Mouse (Mus musculus) heart, embryonic 14.5 days (tissue): ENCODE results near the gene Glod4. TPM values are rescaled to one million over a fixed set of nuclear protein-coding genes. Genes with fewer than 3 reads are reported as not detected.
"Not testable (repeated sequence)": the region's sequence is repeated elsewhere in the genome, so short reads cannot be mapped to it uniquely, and the experiment has no call there.

Source experiments
- ATAC-seq: fragments of 200-750 bp; cut with Nextera tagmentation; 2 replicates; pipeline ENCODE4 v1.8.0; 2017; ENCODE audit warnings: low read depth, moderate TSS enrichment; ENCODE audit not compliant: insufficient number of reproducible peaks, insufficient read depth, low FRiP score
- H3K27ac ChIP-seq, 2 experiments: fragments of 200-500 bp in 1 of 2; fragments of 300-500 bp in 1 of 2; sonication (generic) in 1 of 2; replicated peaks in 1 of 2; 2 replicates each; pipeline ENCODE4 v1.5.1; 2012 to 2014; ENCODE audit warnings: low read depth in 2 of 2, low read length in 2 of 2, control low read depth in 1 of 2, mild to moderate bottlenecking in 1 of 2, mixed read lengths in 1 of 2; ENCODE audit not compliant: control insufficient read depth in 1 of 2, insufficient read depth in 1 of 2
- H3K27me3 ChIP-seq: fragments of 300-500 bp; sonication (generic); 2 replicates; pipeline ENCODE4 v1.6.1; 2014; ENCODE audit warnings: mild to moderate bottlenecking, low read length, control low read depth; ENCODE audit not compliant: control insufficient read depth, insufficient read depth
- H3K36me3 ChIP-seq: fragments of 300-500 bp; sonication (generic); 2 replicates; pipeline ENCODE4 v1.6.1; 2014; ENCODE audit warnings: mild to moderate bottlenecking, control low read depth, low read length, mixed read lengths; ENCODE audit not compliant: control insufficient read depth, insufficient read depth
- H3K4me1 ChIP-seq, 2 experiments: fragments of 200-500 bp in 1 of 2; fragments of 300-500 bp in 1 of 2; sonication (generic) in 1 of 2; 2 replicates each; pipeline ENCODE4 v1.6.1; 2012 to 2014; ENCODE audit warnings: low read length in 2 of 2, control low read depth in 1 of 2, mixed read lengths in 1 of 2; ENCODE audit not compliant: control insufficient read depth in 2 of 2, insufficient read depth in 2 of 2
- H3K4me2 ChIP-seq: fragments of 300-500 bp; sonication (generic); 2 replicates; pipeline ENCODE4 v1.6.1; 2014; ENCODE audit warnings: mild to moderate bottlenecking, low read length
- H3K4me3 ChIP-seq, 2 experiments: fragments of 200-500 bp in 1 of 2; fragments of 300-500 bp in 1 of 2; sonication (generic) in 1 of 2; 2 replicates each; pipeline ENCODE4 v1.5.1; 2012 to 2014; ENCODE audit warnings: low read length in 2 of 2, mild to moderate bottlenecking in 2 of 2, control low read depth in 1 of 2, low read depth in 1 of 2, moderate library complexity in 1 of 2; ENCODE audit not compliant: control insufficient read depth in 1 of 2, insufficient read depth in 1 of 2
- H3K9ac ChIP-seq: fragments of 300-500 bp; sonication (generic); 2 replicates; pipeline ENCODE4 v1.6.1; 2014; ENCODE audit warnings: mild to moderate bottlenecking, low read length
- H3K9me3 ChIP-seq: fragments of 300-500 bp; sonication (generic); 2 replicates; pipeline ENCODE4 v1.6.1; 2016; ENCODE audit warnings: low read length, control low read depth; ENCODE audit not compliant: control insufficient read depth
- WGBS: fragments of 180-500 bp; shearing (Covaris S2); extraction: QIAGEN DNeasy Blood & Tissue Kit; methylation state at CpG from one replicate; pipeline ENCODE4 v1.1.7; 2014; 5-methylcytosine and 5-hydroxymethylcytosine counted together
- polyA plus RNA-seq: library from polyadenylated mRNA; unstranded; fragments of >200 nt; fragmentation: Nextera tagmentation; extraction: Ambion mirVana; gene quantifications from 2 replicates; pipeline ENCODE4 v1.2.1, GENCODE M21; 2014

Glod4 gene
- polyA plus RNA-seq, 1 experiment from 2014 or later = 138 TPM

DNA sequence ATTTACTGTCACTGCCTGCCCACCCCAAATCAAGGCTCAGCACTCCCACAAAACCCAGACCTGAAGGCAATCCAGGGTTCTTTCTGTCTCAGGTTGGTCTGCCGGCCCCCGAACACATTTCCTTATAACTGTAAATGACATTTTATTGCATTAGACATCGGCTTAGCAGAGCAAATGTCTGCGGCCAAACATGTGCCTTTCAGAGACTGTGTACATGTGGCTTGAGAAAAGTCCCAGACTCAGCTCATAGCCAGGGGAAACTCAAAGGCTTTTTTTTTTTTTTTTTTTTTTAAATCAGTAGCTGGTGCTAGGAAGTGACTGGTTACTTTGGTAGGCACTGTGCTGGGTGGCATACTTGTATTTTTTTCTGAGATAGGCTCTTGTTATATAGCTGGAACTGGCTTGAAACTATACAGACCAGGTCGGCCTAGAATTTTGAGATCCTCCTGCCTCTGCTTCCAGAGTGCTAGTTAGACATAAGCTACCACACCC lies 27.4 kb downstream of the Glod4 start:
- ATAC-seq = no peak
- Histone ChIP-seq H3K36me3 (peaks cover 42% of the 10 kb centered on the region), H3K9me3 (no peaks in the 10 kb centered on the region), H3K4me3 (peak overlapping the region in 1 of 2 experiments; percentile 92; a peak in 1 of 4 replicates), H3K4me1 (peaks cover 2 to 7% of the 10 kb centered on the region in 2 experiments; a peak in 2 of 4 replicates), H3K27me3 (no peaks in the 10 kb centered on the region), H3K27ac (no peak overlapping the region), H3K9ac (peak overlapping the region; percentile 95), H3K4me2 (peak overlapping the region; percentile 83)
- 94% methylated on average over 5 of the region's 5 CpGs for WGBS

DNA sequence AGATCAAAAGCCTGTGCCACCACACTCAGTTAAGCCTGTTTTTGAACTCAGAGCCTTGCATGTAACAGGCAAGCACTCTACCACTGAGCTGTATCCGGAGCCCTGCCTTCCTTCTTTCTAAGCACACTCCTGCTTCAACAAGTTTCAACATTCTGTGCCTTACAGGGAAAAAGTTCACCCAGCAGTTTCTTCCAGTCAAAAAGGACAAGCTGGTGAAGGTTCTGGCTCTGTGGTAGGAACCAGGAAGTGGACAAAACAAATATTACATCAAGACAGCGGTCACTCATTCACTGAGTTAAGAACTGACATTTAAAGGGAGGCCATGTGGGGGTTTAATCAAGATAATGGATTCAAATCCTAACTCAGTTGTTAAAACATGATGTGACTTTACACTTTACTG lies 28.5 kb downstream of the Glod4 start:
- 93% methylated on average over 2 of the region's 2 CpGs for WGBS
- Histone ChIP-seq H3K27me3 (no peaks in the 10 kb centered on the region), H3K4me3 (no peak overlapping the region), H3K36me3 (peaks cover 39% of the 10 kb centered on the region), H3K27ac (no peak overlapping the region), H3K9ac (no peak overlapping the region), H3K4me1 (peaks cover 2 to 7% of the 10 kb centered on the region in 2 experiments; a peak in 2 of 4 replicates), H3K9me3 (no peaks in the 10 kb centered on the region), H3K4me2 (no peak overlapping the region)
- ATAC-seq = no peak

DNA sequence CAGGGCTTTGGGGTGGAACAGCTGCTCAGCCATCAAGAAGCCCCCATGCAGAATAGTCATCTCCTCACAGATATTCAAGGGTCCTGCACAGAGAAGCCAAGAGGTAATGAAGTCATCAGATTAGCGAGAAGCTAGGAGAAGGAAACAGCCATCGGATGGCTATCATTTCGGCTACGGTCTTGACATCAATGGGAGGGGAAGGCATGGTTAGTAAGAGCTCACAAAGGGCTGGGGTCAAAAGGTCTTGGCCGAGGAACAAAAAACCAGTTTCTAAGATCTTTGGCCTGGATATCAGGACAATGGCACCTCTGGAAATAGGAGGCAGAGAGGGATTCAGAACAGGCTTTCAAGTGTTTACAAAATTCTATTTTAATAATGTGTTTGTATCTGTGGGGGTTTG lies 29.7 kb downstream of the Glod4 start:
- Histone ChIP-seq H3K36me3 (peaks cover 44% of the 10 kb centered on the region), H3K27ac (no peak overlapping the region), H3K27me3 (no peaks in the 10 kb centered on the region), H3K9me3 (no peaks in the 10 kb centered on the region), H3K9ac (no peak overlapping the region), H3K4me2 (no peak overlapping the region), H3K4me3 (no peak overlapping the region), H3K4me1 (peaks cover 2 to 7% of the 10 kb centered on the region in 2 experiments; a peak in 2 of 4 replicates)
- no peak for ATAC-seq
- WGBS = 87% methylated on average over 5 of the region's 5 CpGs

- peaks cover 65% of the 10 kb centered on the region for H3K36me3 ChIP-seq
- not testable (repeated sequence) for H3K27ac ChIP-seq, H3K4me3 ChIP-seq, ATAC-seq, H3K4me2 ChIP-seq, H3K4me1 ChIP-seq, H3K27me3 ChIP-seq, H3K9me3 ChIP-seq, H3K9ac ChIP-seq
- WGBS = 82% methylated on average over 3 of the region's 6 CpGs
Observed at GRCm38 (mm10) chr11:76211595-76211994, 31.9 kb downstream of the Glod4 start.

- peaks cover 77% of the 10 kb centered on the region for H3K36me3 ChIP-seq
- 79% methylated on average over 13 of the region's 13 CpGs for whole genome bisulfite sequencing
- ATAC-seq = no peak
Observed at GRCm38 (mm10) chr11:76210228-76210985, 33.1 kb downstream of the Glod4 start.

GRCm38 (mm10) chr11:76206793-76207192 lies 36.7 kb downstream of the Glod4 start:
- no peak for ATAC-seq

More at GRCm38 (mm10) chr11:76210228-76210985, 33.1 kb downstream of the Glod4 start:
- H3K4me2 ChIP-seq = no peak overlapping the region
- H3K27me3 ChIP-seq = no peaks in the 10 kb centered on the region
- H3K4me1 ChIP-seq = no peaks in the 10 kb centered on the region
- H3K9me3 ChIP-seq = no peaks in the 10 kb centered on the region
- H3K4me3 ChIP-seq = no peak overlapping the region
- no peak overlapping the region for H3K9ac ChIP-seq
- no peak overlapping the region for H3K27ac ChIP-seq

GRCm38 (mm10) chr11:76201761-76202674 lies 41.5 kb downstream of the Glod4 start:
- ATAC-seq = peak; percentile 99
- H3K27me3 ChIP-seq = peaks cover 4% of the 10 kb centered on the region; the same call in 1 of the 2 replicates
- H3K27ac ChIP-seq = peak overlapping the region; percentile 43 to 64; a peak in 2 of 4 replicates
- H3K9ac ChIP-seq = peak overlapping the region; percentile 85
- H3K4me1 ChIP-seq = peaks cover 3 to 6% of the 10 kb centered on the region in 2 experiments; a peak in 2 of 4 replicates
- peaks cover 29% of the 10 kb centered on the region for H3K36me3 ChIP-seq
- H3K4me2 ChIP-seq = peak overlapping the region; percentile 95
- peak overlapping the region; percentile 79 to 90 for H3K4me3 ChIP-seq
- WGBS = under 1% methylated on average over 88 of the region's 90 CpGs
- H3K9me3 ChIP-seq = no peaks in the 10 kb centered on the region

More at GRCm38 (mm10) chr11:76206793-76207192, 36.7 kb downstream of the Glod4 start:
- 69% methylated on average over 5 of the region's 5 CpGs for WGBS
- no peak overlapping the region for H3K4me2 ChIP-seq
- no peak overlapping the region for H3K4me3 ChIP-seq
- H3K27me3 ChIP-seq = no peaks in the 10 kb centered on the region
- peaks cover 0 to 3% of the 10 kb centered on the region in 2 experiments; a peak in 1 of 4 replicates for H3K4me1 ChIP-seq
- no peaks in the 10 kb centered on the region for H3K9me3 ChIP-seq
- H3K27ac ChIP-seq = peak overlapping the region in 1 of 2 experiments; percentile 28; a peak in 1 of 4 replicates
- H3K9ac ChIP-seq = no peak overlapping the region
- H3K36me3 ChIP-seq = peaks cover 64% of the 10 kb centered on the region
